Mouse (Mus musculus) right cerebral cortex, adult 2 months (tissue): ENCODE measurements around the gene Eif4a2.

Experiments
- DNase-seq, 2 experiments: peaks; one replicate each; pipeline ENCODE4 v3.0.0; 2021 to 2022; ENCODE audit warnings: low spot score in 2 of 2

Gene Eif4a2

GRCm38 (mm10) chr16:23140911-23141310, 33.7 kb downstream of the Eif4a2 start:
- no peak for DNase-seq

GRCm38 (mm10) chr16:23144326-23144725, 37.1 kb downstream of the Eif4a2 start:
- DNase-seq, result no peak

- no peak for DNase-seq
These were observed 38.0 kb downstream of the Eif4a2 start for GRCm38 (mm10) chr16:23145211-23145610.

DNA sequence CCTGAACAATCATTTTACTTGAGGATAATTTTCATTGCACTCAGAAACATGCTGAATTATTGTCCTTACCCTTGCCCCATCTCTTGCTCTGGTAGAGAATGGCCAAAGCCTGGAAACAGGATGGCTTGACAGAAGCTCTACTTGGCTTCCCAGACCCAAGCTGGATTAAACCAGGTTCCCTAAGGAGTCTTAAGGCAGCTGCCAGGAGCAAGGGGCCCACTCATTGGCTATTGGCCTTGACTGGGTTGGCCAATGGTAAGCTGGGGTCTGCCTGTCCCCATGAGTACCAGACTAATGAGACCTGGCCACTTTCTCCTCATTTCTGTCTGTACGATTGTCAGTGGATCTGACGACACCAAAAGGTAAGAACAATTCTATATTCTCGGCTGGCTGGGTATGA, 39.0 kb downstream of the Eif4a2 start, which contains the start of gene Adipoq:
TSS of gene Adipoq (plus strand) at position 257 of the 400 bp plus-strand sequence.
- DNase-seq, result no peak

DNA sequence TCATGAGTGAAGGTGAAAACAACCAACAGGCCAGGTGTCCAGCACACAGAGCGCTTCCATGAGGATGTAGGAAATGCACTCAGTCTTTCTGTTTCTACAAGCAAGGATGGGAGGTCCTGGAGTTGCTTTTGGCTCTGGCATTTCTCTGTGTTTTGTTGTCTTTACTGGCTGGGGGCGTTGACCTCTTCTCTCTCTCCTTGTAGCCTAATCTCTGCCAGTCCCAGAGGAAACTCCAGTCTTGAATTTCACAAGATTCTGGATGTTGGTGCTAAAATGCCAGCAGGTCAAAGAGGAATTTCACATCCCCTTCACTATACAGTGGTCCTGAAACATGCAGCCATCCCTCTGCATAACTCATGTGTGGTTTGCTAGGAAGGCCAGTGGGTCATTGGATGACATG, 41.7 kb downstream of the Eif4a2 start:
- DNase-seq, result no peak

DNA sequence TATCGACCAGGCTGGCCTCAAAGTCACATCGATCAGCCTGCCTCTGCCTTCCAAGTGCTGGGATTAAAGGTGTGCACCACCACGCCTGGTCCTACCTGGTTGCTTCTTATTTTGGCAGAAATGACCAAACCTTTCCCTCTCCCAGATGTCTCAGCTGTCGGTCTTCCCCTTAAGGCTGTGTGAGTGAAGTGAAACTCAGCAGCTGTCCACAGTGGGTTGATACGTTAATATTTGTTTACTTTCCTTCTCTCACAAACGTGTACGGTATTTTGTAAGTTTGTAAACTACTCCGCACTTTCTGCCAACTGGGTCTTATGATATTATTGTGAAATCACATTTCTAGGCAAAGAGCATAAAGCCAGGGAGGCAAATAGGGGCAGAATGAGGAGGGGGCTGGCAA, 42.2 kb downstream of the Eif4a2 start:
- no peak for DNase-seq

DNA sequence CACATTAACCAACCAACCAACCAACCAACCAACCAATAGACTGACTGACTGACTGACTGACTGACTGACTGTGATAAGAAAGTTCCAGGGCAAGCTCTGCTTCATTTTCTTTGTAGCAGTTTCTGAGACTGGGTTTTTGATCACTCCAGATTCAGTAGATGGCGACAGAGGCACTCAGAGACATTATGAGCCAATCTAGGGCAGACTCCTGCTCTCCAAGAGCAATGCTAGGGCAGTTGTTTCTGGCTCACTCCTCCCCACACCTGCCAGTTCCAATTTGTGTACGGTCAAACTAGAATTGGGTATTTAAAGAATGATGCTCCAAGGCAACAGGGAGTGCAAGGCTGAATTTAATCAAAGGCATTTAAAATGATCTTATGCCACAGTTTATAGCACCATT, 44.2 kb downstream of the Eif4a2 start:
- peak; percentile 59 to 63 for DNase-seq

DNA sequence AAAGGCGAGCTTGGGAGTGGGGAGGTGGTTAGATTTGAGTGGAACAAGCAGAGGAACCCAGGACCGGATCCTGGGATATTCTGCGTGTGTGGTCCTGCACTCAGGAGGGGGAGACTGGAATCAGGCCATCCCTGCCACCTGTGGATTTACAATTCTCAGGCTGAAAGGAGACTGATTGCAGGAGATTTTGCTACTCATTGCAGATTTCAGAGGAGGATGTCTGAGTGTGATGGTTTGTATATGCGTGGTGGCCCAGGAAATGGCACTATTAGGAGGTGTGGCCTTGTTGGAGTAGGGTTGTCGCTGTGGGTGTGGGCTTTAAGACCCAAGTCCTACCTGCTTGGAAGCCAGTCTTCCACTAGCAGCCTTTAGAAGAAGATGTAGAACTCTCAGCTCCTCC, 47.0 kb downstream of the Eif4a2 start:
- DNase-seq, result no peak

DNA sequence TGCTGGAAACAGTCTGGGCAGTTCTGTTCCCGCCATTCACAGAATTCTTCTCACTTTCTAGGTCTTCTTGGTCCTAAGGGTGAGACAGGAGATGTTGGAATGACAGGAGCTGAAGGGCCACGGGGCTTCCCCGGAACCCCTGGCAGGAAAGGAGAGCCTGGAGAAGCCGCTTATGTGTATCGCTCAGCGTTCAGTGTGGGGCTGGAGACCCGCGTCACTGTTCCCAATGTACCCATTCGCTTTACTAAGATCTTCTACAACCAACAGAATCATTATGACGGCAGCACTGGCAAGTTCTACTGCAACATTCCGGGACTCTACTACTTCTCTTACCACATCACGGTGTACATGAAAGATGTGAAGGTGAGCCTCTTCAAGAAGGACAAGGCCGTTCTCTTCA, 49.8 kb downstream of the Eif4a2 start:
- no peak for DNase-seq

GRCm38 (mm10) chr16:23158292-23158691, 51.0 kb downstream of the Eif4a2 start:
- DNase-seq, result no peak

- no peak for DNase-seq
These were observed 51.7 kb downstream of the Eif4a2 start for GRCm38 (mm10) chr16:23158957-23159356.

DNA sequence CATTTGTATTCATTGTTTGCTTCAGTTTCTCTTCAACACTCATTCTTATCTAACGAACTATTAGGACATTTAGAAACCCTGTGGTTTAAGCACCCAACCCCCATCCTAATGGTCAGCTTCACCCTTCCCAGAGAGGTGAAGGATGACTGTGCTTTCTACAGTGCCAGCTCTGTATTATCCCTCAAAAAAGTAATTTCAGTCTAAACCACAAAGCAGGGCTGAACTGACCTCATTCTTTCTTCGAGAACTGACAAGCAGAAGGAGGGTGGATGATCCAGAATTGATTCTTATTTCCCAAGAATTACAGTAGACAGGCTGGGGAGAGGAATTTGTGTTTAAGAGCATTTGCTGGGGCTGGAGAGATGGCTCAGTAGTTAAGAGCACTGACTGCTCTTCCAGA, 52.5 kb downstream of the Eif4a2 start:
- no peak for DNase-seq

DNA sequence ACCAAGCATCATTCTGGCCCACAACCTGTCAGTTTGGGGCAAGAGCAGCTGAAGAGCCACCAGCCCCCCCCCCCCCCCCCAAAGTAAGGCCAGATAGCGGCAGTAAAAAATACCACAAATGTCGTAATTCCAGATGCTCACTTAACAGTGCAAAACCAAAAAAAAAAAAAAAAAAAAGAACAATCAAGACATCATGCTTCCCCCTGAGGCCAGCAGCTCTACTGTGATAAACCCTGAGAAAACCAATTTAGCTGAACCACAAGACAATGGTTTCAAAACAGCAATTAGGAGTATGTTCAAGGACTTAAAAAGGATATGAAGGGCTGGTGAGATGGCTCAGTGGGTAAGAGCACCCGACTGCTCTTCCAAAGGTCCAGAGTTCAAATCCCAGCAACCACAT, 54.9 kb downstream of the Eif4a2 start:
- no peak for DNase-seq
